Mouse (Mus musculus) layer of hippocampus, adult 11-12 months (tissue): Measurements from ENCODE around the gene Rab11b.
"Not testable (repeated sequence)": the region's sequence is repeated elsewhere in the genome, so short reads cannot be mapped to it uniquely, and the experiment has no call there.

ENCODE experiments used
- DNase-seq: peaks from one replicate; pipeline ENCODE4 v3.0.0; 2022; ENCODE audit warnings: low spot score

Rab11b gene

DNA sequence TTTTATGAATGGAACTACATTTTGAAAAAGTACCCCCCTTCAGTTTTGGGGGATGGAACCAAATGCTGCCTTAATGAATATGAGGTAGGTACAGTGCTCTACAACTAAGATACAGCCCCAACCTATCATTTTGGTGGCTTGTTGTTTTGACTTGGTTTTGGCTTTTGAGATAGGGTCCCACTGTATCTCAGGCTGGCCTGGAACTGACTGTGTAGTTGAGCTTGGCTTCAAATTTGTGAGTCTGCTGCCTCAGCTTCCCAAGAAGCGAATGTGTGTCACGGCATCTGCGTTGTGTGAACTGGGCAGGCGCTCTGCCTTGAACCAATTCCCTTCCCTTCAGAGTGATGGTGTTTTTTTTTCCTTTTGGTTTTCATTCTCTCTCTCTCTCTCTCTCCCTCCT lies 11.3 kb upstream of the Rab11b start:
- DNase-seq = no peak

DNA sequence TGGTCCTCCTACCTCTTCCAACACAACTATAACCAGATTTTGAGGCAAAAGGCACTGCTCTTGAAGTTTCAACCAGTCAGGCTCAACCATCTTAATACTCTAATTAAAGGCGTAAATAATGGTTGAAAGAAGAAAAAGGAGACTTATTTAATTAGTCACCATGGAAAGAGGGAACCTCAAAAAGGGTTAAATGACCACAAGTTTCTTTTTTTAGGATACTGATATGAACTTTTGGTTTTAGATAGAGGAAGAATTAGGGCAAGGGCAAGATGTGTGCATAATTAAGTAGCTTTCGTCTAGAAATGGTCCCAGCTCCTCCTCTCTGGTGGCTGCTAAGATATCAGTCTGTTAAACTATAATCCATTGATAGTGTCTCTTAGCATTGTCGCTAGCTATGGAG lies 6.1 kb upstream of the Rab11b start:
- DNase-seq = no peak

DNA sequence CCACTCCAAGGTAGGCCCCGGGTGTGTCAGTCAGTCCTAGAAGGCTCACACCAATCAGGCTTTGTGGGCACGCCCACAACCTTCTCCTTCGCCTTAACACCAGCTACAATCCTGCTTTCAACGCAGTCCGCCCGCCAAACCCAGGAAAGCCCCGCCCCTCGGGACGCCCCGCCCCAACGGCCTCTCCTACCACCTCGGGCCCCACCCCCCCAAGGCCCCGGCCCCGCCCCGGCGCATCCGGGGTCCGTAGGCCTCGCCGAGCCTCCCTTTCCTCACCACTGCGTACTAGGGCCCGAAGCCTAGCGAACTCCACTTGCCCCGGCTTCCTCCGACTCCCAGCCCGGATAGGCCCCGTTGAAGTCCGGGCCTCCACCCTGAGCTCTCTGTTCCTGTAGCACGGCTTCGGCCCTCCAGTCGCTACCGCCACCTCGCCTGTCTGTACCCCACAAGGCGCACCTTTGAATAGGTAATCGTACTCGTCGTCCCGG lies 519 bp downstream of the Rab11b start:
- peak; percentile 89 for DNase-seq

DNA sequence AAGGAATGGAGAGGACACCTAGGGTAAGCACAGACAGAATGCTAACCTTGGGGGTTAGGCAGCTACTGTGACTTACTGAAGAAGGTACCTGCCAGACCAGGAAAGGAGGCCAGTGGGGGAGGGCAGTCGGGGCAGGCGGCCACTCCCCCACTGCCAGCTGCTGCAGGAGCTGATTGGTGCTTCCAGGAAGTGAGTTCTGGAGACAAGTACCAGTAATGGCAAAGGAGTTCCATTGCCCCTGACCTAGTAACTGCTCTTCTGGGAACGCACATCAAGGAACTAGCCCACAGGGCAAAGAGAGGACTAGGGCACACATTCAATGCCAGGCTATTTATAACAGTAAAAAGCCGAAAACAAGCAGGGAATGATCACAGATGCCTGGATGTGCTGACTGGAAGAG lies 3.1 kb downstream of the Rab11b start:
- no peak for DNase-seq

DNA sequence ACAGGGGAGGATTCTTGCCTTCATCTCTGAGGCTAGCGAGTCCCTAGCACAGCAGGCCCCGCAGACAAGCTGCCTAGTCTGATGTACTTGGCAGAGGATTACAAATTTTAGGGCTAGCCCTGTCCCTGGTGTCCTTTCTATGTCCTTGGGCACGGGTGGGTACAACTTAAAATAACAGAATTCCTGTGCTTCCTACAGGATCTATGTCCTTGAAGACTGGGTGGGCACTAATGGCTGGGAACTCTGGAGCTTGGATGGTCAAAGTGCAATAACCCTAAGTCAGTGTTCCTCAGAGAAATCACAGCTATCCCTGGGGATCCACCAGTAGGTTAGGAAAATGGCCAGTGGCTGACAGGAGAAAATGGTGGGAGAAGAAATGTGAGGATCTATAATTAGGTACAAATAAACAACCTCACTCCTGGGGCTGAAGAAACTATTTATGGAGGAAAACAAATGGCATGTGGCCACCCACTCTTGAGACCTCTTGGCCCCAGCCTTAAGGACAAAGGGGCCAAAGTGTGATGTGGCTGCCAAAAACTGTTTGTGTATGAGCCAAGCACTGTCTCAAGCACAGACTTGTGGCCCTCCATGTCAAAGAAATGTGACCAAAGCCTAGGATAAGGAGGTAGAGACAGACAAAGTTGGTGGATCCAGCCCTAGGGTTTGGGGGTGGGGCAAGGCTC lies 4.1 kb downstream of the Rab11b start:
- DNase-seq = no peak

DNA sequence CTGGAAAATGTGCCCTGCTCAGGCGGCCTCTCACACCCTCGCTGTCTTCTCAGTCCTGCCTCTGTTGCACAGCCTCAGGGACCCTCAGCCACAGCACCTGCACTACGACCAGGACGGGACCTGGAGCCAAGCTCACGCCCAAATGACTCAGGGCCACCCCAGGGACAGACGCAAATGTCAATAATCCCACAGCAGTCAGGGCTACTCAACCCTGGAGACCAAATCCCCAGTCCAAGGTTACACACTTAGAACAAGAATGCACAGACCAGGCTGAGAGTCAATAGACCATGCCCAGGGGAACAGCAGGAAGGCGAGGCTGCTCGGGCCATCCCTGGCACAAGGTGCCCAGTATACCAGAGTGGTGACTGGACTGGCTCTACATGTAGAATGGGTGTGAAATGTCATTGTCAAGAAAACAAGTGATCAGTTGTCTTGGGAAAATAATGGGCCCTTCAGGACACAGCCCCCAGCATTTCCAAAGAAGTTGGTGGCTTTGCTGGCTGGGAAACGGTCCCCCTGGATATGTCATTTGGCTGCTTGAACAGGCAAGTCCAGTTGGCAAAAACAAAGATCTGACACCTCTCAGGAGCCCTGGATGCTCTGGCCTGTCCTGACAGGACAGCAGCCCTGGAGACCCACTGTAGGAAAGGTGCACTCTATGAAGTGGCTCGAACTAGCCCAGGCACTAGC lies 4.8 kb downstream of the Rab11b start:
- DNase-seq = no peak

DNA sequence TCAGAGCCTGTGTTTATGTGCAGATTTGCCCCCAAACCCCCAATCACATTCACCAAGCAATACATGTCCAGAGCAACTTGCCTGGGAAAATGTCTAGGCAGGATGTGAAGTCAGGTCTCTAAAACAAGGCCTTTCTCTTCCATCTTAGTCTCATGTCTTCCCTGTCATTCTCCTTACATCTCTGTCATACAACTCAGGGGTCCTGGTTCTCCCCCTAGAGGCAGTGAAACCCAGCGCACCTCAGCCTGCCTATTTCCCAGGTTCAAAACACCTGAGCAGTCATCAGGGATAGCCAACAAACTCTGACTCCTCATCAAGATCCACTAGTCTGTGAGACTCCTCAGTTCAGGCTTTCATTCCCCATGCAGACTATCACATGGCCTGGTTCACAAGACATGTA lies 5.7 kb downstream of the Rab11b start:
- no peak for DNase-seq

DNA sequence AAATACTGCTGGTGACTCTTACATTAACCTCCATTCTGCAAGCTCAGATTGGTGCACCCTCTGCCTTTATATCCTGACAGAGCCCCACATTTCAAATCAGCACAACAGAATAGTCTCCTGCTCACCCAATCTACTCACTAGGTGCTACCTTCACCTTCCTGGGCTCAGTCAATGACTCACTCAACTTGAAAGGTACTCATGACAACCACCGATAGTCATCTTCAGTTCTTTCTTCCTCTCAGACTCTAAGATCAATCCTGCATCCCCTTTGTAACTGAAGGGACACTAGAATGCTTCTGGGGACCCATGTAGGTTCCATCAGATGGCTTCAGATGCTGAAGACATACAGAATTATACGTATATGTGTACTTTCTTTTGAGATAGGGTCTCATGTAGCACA lies 8.0 kb downstream of the Rab11b start:
- no peak for DNase-seq

DNA sequence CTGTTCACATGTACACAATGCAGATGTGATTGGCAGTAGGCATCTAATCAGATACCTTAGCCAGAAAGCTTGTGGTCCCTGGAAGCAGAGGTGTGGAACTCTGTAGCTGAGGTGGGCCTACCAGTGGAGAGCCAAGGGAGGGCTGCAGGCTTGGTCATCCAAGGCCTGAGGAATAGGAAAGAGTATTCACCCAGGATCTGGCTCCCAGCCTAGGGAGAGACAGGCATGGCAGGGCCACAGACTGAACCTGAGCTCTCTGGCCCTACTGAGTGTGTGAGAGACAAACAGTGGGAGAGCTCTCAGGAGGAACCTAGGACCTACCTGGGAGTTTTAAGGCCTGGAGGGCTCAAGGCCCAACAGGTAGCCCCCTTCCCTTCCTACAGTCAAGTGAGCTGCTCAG lies 9.1 kb downstream of the Rab11b start:
- DNase-seq = no peak

DNA sequence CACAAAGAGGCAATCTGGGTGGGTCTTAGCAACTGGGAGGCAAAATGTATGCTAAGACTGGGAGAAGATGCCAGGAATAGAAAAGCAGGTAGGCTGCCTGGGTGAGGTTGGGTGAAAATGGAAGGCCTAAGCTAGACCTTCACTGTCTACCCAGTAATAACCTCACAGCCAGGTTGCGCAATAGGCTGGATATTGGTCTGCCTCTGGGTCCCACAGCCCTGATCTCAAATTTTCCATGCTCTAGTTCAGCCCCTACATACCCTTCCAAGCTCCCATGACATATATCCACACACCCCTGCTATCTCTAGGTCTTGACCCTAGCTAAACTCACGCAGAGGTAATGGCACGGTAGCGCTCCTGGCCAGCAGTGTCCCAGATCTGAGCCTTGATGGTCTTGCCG lies 10.9 kb downstream of the Rab11b start:
- no peak for DNase-seq

DNA sequence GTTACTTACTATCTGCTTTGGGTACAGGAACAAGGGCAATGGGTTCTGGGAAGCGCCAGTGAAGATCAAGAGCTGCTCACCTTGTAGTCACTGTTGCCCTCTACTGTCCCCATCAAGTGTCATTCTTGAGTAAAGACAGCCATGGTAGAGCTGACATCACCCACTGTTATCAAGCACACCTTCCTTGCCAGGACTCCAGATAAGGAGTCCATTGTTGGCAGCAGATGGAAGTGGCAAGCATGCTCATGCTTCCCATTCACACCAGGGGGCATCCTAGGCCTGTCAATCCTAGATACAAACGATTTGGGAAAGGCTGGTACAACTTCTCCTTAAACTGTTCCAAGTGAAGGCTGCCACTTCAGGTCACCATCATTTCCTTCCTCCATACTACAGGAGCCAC lies 14.3 kb downstream of the Rab11b start:
- peak; percentile 29 for DNase-seq

DNA sequence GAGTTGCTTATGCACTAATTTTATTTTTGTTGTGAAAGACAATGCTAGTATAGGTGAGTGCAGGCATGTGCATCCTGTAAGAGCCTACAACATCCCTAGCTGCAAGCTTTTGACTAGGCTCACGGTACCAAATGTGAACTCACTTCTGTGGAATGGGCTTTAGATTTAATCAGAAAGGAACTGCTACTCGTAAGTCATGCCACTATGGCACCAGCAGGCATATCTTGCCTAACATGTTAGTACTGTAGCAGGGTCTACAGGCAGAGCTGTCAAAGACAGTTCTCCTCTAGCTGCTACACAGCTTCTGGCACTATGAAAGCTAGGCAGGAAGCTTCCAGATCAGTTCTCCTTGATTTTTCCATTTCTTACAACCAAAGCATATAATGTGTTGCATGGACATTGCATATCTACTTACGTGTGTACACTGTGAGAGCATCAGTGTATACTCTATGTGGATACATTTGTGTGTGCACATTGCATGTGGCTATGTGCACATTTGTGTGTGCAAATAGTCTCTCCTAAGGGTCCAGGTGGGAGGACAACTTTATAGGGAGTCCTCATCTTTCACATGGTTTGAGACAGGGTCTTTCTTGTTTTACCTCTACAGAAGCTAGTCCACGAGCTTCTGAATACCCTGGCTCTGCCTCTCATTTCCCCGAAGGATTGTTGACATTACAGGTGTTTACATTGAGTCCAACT lies 15.5 kb downstream of the Rab11b start:
- DNase-seq = no peak

DNA sequence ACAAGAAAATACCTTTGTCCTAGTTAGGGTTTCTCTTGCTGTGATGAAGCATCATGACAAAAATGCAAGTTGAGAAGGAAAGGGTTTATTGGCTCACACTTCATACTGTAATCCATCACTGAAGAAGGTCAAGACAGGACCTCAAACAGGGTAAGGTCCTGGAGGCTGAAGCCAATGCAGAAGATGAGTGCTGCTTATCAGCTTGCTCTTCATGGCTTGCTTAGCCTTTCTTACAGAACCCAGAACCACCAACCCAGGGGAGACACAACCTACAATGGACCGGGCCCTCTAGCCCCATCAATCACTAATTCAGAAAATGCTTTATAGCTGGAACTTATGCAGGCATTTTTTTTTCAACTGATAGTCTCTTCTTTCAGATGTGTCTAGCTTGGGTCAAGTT lies 17.9 kb downstream of the Rab11b start:
- DNase-seq = no peak

DNA sequence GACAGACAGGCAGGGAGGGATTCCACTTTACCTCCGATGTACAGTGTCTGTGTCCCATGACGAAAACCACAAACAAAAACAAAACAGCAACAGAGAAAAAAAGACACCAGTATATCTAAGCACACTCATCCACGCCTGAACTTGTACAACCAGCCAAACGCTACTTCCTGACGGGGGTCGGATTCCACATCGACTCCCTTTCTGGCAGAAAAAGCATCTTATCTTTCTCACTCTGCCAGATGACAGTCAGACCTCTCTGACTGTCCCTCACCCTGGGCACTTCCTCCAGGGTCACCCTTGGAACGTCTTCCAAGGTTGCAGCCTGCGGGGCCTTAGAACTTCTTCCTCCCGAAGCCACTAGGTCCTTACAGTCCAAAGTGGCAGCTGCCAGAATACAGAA lies 26.8 kb downstream of the Rab11b start:
- DNase-seq = not testable (repeated sequence)

DNA sequence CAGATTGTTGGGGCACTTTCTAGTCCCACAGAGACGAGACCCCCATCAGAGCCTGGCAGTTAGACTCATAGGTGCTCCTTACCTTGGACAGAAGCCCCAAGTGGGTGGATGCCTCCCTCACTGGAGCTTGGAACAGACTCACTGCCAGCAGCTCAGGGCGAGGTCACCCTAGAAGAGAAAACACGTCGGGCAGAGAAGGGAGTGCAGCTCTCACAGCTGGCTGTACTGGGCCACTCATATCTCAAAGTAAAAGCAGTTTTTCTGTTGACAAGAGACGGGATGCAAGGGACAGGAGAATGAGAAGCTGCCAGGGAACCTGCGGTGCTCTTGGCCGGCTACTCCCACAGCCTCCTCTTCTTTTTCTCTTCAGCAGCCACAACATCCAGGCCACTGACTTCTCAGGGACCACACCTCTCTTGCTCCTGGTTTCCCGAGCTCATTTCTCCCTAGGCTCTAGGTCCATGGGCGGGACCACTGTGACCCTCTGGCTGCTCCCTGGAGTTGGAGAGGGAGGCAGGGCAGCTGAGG lies 27.7 kb downstream of the Rab11b start:
- DNase-seq = not testable (repeated sequence)

DNA sequence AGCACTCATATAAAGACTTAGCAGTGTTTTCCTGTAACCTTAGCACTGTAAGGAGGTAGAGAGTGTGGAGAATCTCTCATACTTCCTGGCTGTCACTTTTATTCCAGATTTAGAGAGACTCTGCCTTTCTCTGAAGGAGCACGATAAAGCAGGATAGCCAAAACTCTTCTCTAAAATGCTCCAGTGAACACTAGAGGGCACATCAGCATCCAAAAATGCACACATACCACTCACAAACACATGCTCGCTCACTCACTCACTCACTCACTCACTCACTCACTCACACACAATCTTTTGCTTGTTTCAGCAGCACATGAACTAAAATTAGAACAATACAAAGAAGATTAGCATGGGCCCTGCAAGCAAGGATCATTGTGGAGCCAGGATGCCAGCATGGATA lies 31.1 kb downstream of the Rab11b start:
- no peak for DNase-seq

DNA sequence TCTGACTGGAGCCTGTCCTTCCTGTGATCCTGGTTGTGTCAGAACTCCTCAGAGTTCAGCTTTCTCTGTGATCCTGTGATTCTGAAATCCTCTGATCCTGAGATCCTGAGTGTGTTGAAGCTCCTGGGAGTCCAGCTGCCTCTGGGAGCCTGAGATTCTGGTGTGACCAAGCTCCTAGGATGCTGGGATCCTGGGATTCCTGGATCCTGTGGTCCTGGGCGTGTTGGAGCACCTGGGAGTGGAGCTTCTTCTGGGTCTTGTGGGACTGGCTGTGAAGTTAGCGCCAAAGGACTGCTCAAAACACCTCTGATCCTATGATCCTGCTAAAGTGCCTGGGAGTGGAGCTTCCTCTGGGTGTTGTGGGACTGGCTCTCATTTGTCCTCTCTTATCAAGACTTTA lies 31.9 kb downstream of the Rab11b start:
- DNase-seq = no peak

DNA sequence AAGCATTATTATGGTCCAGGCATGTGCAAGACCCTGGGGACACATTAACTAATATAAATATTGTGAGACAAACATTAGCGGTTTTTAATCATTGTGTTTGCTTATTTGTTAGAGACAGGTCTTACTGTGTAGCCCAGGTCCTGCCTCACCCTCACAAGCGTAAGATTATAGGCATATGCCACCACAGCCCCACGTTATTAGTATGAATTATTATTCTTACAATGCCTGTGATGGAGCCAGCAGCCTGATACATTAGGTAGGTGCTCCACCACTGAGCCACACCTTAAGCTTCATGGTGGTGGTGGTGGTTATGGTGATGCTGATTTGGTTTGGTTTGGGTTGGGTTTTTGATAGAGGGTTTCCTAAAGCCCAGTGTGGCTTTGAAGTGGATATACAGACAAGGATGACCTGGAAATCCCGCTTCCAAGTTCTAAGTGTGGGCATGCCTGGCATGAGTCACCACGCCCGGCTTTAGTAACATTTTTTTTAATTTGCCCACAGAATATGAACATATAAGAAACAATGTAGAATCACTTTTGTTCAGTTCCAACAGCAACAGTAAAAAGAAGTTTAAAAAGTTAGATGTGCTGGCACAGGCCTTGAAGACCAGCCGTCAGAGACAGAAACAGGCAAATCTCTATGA lies 40.5 kb downstream of the Rab11b start:
- DNase-seq = no peak

DNA sequence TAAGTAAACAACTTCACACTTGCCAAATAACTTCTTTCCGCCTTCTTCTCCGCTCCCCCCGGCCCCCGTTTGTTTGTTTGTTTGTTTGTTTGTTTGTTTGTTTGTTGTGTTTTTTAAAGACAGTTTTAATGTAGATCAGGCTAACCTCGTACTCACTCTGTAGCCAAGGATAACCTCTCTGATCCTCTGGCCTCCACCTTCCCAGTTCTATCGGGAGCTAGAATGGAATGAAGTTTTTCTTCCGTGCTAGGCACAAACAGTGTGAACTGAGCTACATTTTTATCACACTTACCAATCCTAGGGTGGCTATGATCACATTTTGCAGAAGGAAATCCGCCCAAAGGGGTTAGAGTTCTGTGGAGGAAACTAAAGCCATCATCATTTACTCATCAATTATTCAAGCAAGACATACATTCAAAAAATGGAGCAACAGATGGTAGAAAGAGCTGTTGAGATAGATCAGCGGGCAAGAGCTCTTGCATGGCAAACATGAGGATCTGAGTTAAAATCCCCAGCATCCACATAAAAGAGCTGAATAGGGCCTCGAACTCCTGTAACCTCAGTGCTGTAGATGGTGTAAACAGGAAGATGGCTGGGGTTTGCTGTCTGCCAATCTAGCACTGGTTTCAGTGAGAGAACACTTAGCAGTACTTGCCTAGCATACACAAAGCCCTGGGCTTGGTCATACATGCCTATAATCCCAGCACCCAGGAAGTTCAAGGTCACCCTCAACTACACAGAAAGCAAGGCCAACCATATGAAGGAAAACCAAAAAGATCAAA lies 41.2 kb downstream of the Rab11b start:
- no peak for DNase-seq

DNA sequence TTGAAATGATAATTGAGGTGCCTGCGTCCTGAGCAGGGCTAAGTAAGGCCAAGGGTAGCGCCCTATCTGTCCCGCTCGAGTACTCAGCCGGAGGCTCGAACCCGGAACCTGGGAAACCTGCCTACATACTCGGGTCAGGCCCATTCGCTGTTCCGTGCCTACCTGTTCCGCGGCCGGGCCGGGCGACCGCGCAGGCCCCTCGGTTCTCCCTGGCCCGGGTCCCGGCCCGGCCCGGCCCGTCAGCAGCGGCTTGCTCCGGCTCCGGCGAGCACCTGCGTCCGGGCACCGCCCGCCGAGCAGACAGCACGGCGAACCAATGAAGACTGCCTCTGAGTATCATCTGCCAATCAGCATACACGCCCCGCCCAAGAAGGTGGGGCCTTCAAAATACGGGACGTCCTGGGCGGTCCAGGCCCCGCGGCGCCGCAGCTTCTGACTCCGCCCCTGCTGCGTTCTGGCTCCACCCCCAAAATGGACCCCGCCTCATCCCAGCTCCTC lies 41.9 kb downstream of the Rab11b start, which contains the start of gene March2:
TSS of gene March2 (minus strand) at position 287 of the 498 bp plus-strand sequence.
- DNase-seq = peak; percentile 98

DNA sequence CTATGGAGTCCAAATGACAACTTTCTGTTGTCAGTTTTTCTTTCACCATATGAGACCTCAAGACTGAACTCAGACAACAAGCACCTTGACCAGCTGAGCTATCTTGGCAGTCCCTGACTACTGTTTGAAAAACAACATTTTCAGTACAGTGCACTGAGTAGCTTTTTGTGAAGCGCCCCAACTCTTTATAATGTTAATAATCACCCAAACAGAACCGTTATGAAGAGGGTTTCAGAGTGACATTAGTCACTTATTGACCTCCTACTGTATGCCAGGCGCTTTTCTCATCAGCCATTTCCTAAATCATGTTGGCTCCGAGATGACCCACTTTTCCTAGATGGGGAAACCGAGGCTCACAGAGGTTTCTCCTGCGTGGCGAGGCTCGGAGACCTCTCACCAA lies 42.3 kb downstream of the Rab11b start:
- no peak for DNase-seq
